Mouse (Mus musculus): Measurements from ENCODE around the gene Pex26.

DNA sequence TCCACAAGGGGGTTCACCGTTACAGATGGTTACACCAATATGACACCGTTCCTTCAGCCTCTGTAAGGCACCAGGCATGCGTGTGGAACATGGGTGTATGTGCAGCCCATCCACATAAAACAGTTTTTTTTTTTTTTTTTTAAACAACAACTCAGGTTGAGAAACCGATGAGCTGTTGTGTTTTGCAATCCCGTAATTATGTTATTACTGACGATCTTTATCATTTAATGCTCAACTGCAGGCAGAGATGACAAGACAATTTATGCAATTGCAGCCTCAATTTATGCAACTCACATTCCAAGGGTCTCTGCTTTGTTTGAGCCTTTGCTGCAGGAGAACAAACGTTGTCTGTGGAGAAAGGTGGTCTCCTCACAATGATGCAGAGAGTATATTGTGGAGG, 3.6 kb upstream of the Pex26 start:
- TF ChIP-seq TAL1 (IDR thresholded peaks at IDR 0.05; ENCODE audit: low read length) = no peak
- TF ChIP-seq GATA1 (IDR thresholded peaks at IDR 0.05; ENCODE audit: low read length) = no peak

Measured in erythroblast, embryonic 14.5 days (primary cell).